Mouse (Mus musculus) macrophage (primary cell): ENCODE data around the gene Magi2. TPM values are rescaled to one million over a fixed set of nuclear protein-coding genes. Genes with fewer than 3 reads are reported as not detected.

Experiments
- H3K27ac ChIP-seq: fragments of 350-480 bp; formaldehyde crosslinking; 2 replicates; pipeline ENCODE4 v1.9.0; 2021
- H3K36me3 ChIP-seq: fragments of 350-480 bp; formaldehyde crosslinking; 2 replicates; pipeline ENCODE4 v1.9.0; 2021; ENCODE audit errors: inconsistent target
- H3K4me3 ChIP-seq: fragments of 350-480 bp; formaldehyde crosslinking; 2 replicates; pipeline ENCODE4 v1.9.0; 2021; ENCODE audit errors: inconsistent target
- H3K79me2 ChIP-seq: fragments of 350-480 bp; formaldehyde crosslinking; 2 replicates; pipeline ENCODE4 v1.9.0; 2021; ENCODE audit errors: inconsistent target
- WGBS: methylation state at CpG from one replicate; pipeline ENCODE4 v1.1.7; 2026; ENCODE audit warnings: inconsistent platforms; ENCODE audit not compliant: missing documents; 5-methylcytosine and 5-hydroxymethylcytosine counted together
- polyA plus RNA-seq: library from polyadenylated mRNA; stranded (reverse); fragments of 250-400 nt; gene quantifications from 3 replicates; pipeline ENCODE4 v1.2.4, GENCODE M21; 2018; ENCODE audit warnings: inconsistent platforms

Magi2 gene
- polyA plus RNA-seq, 1 experiment from 2014 or later: 0.43 TPM

- 54% methylated on average over 7 of the region's 7 CpGs for WGBS
These were observed 1415.4 kb downstream of the Magi2 start for GRCm38 (mm10) chr5:20642196-20642595.

GRCm38 (mm10) chr5:20643741-20644140, 1416.9 kb downstream of the Magi2 start:
- 85% methylated on average over 1 of the region's 1 CpGs for WGBS
- Histone ChIP-seq H3K79me2 (no peaks in the 10 kb centered on the region), H3K4me3 (no peak overlapping the region), H3K36me3 (no peaks in the 10 kb centered on the region), H3K27ac (no peak overlapping the region)

More at GRCm38 (mm10) chr5:20642196-20642595, 1415.4 kb downstream of the Magi2 start:
- H3K4me3 ChIP-seq: no peak overlapping the region
- no peaks in the 10 kb centered on the region for H3K36me3 ChIP-seq
- no peak overlapping the region for H3K27ac ChIP-seq
- H3K79me2 ChIP-seq: no peaks in the 10 kb centered on the region

DNA sequence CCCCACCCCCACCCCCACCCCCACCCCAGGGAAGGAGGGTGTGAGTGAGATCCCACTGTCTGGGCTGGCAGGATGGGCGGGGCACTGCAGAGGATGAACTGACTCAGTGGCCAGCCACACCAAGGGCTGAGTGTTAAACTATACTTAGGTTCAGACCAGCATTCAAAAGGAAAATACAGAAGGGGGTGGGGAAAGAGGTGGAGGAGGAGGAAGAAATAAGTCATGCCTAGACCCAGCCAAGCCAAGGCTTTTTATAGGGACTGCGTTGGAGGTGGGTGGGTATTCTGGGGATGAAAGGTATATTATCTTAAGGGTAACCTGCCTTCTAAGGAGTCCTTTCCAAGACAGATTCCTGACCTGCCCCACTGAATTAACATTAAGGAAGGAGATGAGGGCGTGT, 1420.1 kb downstream of the Magi2 start:
- no peaks in the 10 kb centered on the region for H3K79me2 ChIP-seq
- no peak overlapping the region for H3K27ac ChIP-seq
- no peaks in the 10 kb centered on the region for H3K36me3 ChIP-seq
- WGBS: 97% methylated on average over 3 of the region's 3 CpGs
- no peak overlapping the region for H3K4me3 ChIP-seq

- WGBS: 82% methylated on average over 11 of the region's 11 CpGs
- Histone ChIP-seq H3K4me3 (no peak overlapping the region), H3K36me3 (no peaks in the 10 kb centered on the region), H3K79me2 (no peaks in the 10 kb centered on the region), H3K27ac (no peak overlapping the region)
These were observed 1426.8 kb downstream of the Magi2 start for GRCm38 (mm10) chr5:20653425-20654185.

GRCm38 (mm10) chr5:20654766-20655472, 1428.1 kb downstream of the Magi2 start:
- H3K27ac ChIP-seq: no peak overlapping the region
- no peaks in the 10 kb centered on the region for H3K36me3 ChIP-seq
- WGBS: 77% methylated on average over 10 of the region's 10 CpGs
- no peaks in the 10 kb centered on the region for H3K79me2 ChIP-seq
- H3K4me3 ChIP-seq: no peak overlapping the region

DNA sequence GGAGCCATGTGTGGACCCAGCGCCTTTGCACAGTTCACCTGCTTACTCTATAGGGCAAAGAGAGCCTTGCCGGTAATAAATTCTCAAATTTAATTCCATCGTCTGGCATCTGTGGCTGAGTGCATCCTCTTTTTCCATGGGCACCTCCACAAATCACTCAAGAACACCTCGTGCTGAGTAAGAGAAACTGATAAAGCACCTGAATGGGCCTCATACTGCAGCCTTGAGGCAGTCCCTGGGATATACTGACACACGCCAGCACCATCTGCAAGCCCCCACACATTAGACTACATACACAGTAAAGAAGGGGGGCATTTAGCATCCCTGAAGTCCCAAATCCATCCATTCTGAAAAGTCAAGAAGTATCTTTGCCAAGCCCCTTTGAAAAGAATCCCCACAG, 1430.2 kb downstream of the Magi2 start:
- H3K79me2 ChIP-seq: no peaks in the 10 kb centered on the region
- no peak overlapping the region for H3K27ac ChIP-seq
- 77% methylated on average over 5 of the region's 5 CpGs for WGBS
- no peak overlapping the region for H3K4me3 ChIP-seq
- no peaks in the 10 kb centered on the region for H3K36me3 ChIP-seq

DNA sequence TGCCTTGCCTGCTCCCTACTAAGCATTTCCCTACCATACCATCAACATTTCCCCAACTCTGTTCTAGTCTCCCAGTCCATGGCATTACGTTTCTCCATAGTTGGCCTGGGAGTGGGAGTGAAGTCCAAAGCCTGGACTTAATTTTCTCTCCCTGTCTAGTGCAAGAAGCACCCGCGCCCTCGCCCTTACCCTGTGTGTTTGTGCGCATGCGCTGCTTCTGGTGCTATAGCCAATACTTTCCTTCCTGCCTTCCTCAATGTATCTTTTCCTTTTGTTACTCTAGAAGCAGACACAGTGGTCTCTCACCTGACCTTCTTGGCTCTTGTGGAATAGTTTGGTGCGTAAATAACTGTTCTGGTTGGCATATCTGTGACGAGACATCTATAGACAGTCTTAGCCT, 1440.8 kb downstream of the Magi2 start:
- H3K4me3 ChIP-seq: no peak overlapping the region

GRCm38 (mm10) chr5:20668736-20669355, 1442.0 kb downstream of the Magi2 start:
- no peak overlapping the region for H3K27ac ChIP-seq
- 85% methylated on average over 10 of the region's 10 CpGs for WGBS
- H3K36me3 ChIP-seq: no peaks in the 10 kb centered on the region
- H3K79me2 ChIP-seq: no peaks in the 10 kb centered on the region
- H3K4me3 ChIP-seq: no peak overlapping the region

More for the DNA sequence above, 1440.8 kb downstream of the Magi2 start:
- Histone ChIP-seq H3K27ac (no peak overlapping the region), H3K36me3 (no peaks in the 10 kb centered on the region), H3K79me2 (no peaks in the 10 kb centered on the region)
- WGBS: 98% methylated on average over 8 of the region's 8 CpGs

DNA sequence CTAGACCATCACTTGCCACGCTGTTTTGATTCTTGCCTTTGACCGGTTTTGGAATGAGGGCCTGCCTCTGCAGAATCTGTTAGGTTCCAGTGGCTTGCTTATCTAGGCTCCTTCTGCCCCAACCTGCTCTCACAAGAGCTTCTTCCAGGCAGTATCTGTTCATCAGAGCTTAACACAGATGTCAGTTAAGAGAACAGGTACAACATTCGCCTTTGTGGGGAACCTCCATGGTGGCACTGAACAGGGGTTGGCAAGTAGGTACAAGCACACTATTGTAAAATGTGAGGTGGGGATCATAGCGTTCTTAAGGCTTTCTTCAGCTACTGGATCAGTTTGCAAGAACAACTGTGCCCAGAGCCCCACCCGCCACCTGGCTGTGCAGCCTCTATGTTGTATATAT, 1442.6 kb downstream of the Magi2 start:
- Histone ChIP-seq H3K27ac (no peak overlapping the region), H3K4me3 (no peak overlapping the region), H3K79me2 (no peaks in the 10 kb centered on the region), H3K36me3 (no peaks in the 10 kb centered on the region)
- WGBS: 96% methylated on average over 5 of the region's 5 CpGs

- Histone ChIP-seq H3K36me3 (no peaks in the 10 kb centered on the region), H3K79me2 (no peaks in the 10 kb centered on the region), H3K27ac (peak overlapping the region; percentile 41), H3K4me3 (no peak overlapping the region)
- WGBS: 56% methylated on average over 1 of the region's 1 CpGs
These were observed 1445.0 kb downstream of the Magi2 start for GRCm38 (mm10) chr5:20671826-20672225.

DNA sequence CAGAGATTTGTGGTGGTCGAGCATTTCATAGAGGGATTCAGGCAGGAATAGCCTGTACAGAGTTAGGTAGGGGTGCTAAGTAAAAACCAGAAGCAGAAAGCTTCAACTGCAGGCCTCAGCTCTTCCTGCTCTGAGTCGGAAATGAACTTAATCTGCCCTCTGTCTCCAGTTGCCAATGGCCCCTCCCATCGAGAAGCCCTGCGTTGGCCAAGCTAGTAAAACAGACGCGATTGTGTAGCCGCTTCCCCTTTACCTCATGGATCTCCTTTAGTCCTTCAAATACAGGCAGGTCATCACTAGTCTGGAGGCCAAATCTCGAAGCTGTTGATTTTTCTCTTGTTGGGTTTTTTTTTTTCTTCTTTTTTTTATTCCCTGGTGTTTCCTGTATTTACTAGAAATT, 1447.7 kb downstream of the Magi2 start:
- Histone ChIP-seq H3K36me3 (no peaks in the 10 kb centered on the region), H3K27ac (no peak overlapping the region), H3K4me3 (no peak overlapping the region), H3K79me2 (no peaks in the 10 kb centered on the region)
- 66% methylated on average over 8 of the region's 8 CpGs for WGBS

GRCm38 (mm10) chr5:20675163-20675665, 1448.4 kb downstream of the Magi2 start:
- Histone ChIP-seq H3K79me2 (no peaks in the 10 kb centered on the region), H3K4me3 (no peak overlapping the region), H3K36me3 (no peaks in the 10 kb centered on the region), H3K27ac (no peak overlapping the region)

DNA sequence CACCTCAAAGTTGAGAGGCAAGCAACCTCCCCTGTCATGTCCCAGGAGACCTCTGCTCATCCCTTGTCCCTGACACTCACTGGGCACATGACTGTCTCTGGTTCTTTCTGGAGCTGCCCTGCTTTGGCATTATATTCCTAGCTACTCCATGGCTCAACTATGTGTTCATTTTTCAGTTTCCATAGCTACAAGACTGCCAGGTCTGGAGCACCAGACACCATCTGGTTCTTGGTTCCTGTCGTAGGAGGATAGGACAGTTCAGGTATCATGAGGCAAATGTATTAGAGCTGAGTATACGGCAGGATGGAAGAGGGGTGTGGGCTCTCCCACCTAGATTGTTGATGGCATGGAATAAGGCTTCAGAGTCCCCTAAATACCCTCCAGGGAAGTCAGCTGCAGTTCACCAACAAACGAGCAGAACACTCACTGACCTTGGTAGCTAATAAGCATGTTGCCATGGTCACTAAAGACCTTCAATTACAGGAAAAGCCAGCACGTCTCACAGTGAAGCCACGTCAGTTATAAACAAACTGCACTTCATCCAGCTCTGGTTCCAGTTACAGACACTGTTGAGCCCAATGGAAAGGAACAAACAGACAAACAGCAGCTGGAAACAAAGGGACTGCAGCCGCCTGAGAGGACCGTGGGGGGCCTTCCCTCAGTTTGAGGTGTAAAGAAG, 1449.5 kb downstream of the Magi2 start:
- H3K36me3 ChIP-seq: no peaks in the 10 kb centered on the region
- no peak overlapping the region for H3K27ac ChIP-seq
- H3K4me3 ChIP-seq: no peak overlapping the region
- WGBS: 95% methylated on average over 7 of the region's 7 CpGs
- H3K79me2 ChIP-seq: no peaks in the 10 kb centered on the region

DNA sequence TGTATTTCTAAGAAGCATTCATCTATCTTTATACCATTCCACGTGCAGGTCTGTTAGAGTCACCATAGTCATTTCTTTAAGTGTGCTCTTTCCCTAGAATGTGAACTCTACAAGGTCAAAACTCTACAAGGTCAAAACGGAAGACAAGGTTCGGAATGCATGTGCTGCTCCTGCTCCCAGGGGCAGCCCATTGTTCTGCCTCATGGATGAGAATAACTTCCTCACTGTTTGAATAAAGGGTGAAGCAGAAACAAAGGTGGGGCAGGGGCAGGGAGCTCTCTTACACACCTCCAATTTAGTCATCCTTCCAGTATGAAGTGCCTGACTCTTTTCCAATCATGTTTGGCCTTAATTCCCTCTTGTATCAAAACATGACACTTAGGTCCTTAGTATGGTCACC, 1450.4 kb downstream of the Magi2 start:
- H3K79me2 ChIP-seq: no peaks in the 10 kb centered on the region
- no peak overlapping the region for H3K4me3 ChIP-seq
- 94% methylated on average over 3 of the region's 3 CpGs for WGBS
- H3K36me3 ChIP-seq: no peaks in the 10 kb centered on the region
- H3K27ac ChIP-seq: no peak overlapping the region
